Mouse (Mus musculus) limb, embryonic 14.5 days (tissue): Measurements from ENCODE around the gene Meis3. TPM values are rescaled to one million over a fixed set of nuclear protein-coding genes. Genes with fewer than 3 reads are reported as not detected.

Source experiments
- ATAC-seq: fragments of 200-750 bp; cut with Nextera tagmentation; 2 replicates; pipeline ENCODE4 v1.8.0; 2017; ENCODE audit warnings: low read depth, moderate number of reproducible peaks, moderate TSS enrichment; ENCODE audit not compliant: low FRiP score
- DNase-seq: peaks from one replicate; pipeline ENCODE4 v3.0.0-alpha.2; 2015; ENCODE audit warnings: low spot score
- H3K27ac ChIP-seq: fragments of 300-500 bp; sonication (generic); replicated peaks from 2 replicates; pipeline ENCODE4 v1.5.1; 2014; ENCODE audit warnings: low read depth, mild to moderate bottlenecking, low read length, moderate library complexity, mixed read lengths
- H3K27me3 ChIP-seq: fragments of 300-500 bp; sonication (generic); 2 replicates; pipeline ENCODE4 v1.6.1; 2014; ENCODE audit warnings: low read length, mixed read lengths; ENCODE audit not compliant: control insufficient read depth, insufficient read depth
- H3K36me3 ChIP-seq: fragments of 300-500 bp; sonication (generic); 2 replicates; pipeline ENCODE4 v1.6.1; 2014; ENCODE audit warnings: mild to moderate bottlenecking, low read length, moderate library complexity, mixed read lengths; ENCODE audit not compliant: control insufficient read depth, insufficient read depth
- H3K4me1 ChIP-seq: fragments of 300-500 bp; sonication (generic); 2 replicates; pipeline ENCODE4 v1.6.1; 2014; ENCODE audit warnings: antibody characterized with exemption, low read length, mixed read lengths; ENCODE audit not compliant: control insufficient read depth, insufficient read depth
- H3K4me2 ChIP-seq: fragments of 300-500 bp; sonication (generic); replicated peaks from 2 replicates; pipeline ENCODE4 v1.6.1; 2014; ENCODE audit warnings: low read depth, mild to moderate bottlenecking, low read length, moderate library complexity; ENCODE audit not compliant: severe bottlenecking
- H3K4me3 ChIP-seq: fragments of 300-500 bp; sonication (generic); replicated peaks from 2 replicates; pipeline ENCODE4 v1.5.1; 2014; ENCODE audit warnings: low read length
- H3K9ac ChIP-seq: fragments of 300-500 bp; sonication (generic); 2 replicates; pipeline ENCODE4 v1.6.1; 2014; ENCODE audit warnings: mild to moderate bottlenecking, low read depth, low read length, moderate library complexity; ENCODE audit not compliant: severe bottlenecking
- H3K9me3 ChIP-seq: fragments of 300-500 bp; sonication (generic); 2 replicates; pipeline ENCODE4 v1.6.1; 2016; ENCODE audit warnings: low read length; ENCODE audit not compliant: control insufficient read depth
- POLR2A ChIP-seq: fragments of 200-500 bp; IDR thresholded peaks from 2 replicates; pipeline ENCODE4 v1.8.0; 2012; ENCODE audit warnings: inconsistent platforms, mild to moderate bottlenecking, moderate library complexity, borderline replicate concordance; ENCODE audit not compliant: insufficient read depth, insufficient read length; ENCODE audit errors: extremely low read depth
- WGBS: fragments of 180-500 bp; shearing (Covaris S2); extraction: QIAGEN DNeasy Blood & Tissue Kit; methylation state at CpG from one replicate; pipeline ENCODE4 v1.1.7; 2014; 5-methylcytosine and 5-hydroxymethylcytosine counted together
- polyA plus RNA-seq, 2 experiments: library from polyadenylated mRNA; depleted of rRNA in 1 of 2; stranded (reverse) in 1 of 2; unstranded in 1 of 2; fragments of >200 nt; fragmentation: Nextera tagmentation in 1 of 2; extraction: Ambion mirVana in 1 of 2; gene quantifications; 2 replicates each; pipeline versions ENCODE4 v1.2.1 to v1.2.3; 2012 to 2014

The Meis3 gene
- polyA plus RNA-seq, 2 experiments: 15.1 to 29.3 TPM

DNA sequence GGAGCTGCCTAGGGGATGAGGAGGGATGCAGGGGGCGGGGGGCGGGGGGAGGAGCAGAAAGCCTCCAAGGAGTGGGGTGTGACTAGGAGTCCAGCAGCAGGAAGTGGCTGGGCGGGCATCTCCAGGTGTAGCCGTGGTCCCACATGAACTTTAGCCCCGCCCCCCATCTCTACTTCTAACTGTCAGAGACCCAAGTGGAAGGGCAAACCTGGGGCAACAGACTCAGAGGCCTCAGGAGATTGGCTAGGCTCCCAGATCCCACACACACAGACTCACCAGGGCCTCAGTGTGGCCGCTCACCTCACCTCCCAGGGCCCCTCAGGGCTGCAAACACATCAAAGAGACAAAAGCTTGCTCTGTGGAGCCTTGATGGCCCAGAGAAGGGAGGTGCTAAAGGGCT lies 21.7 kb downstream of the Meis3 start:
- ATAC-seq: no peak
- H3K27me3 ChIP-seq: no peaks in the 10 kb centered on the region
- no peak overlapping the region for H3K27ac ChIP-seq
- H3K4me2 ChIP-seq: no peak overlapping the region
- no peaks in the 10 kb centered on the region for H3K4me1 ChIP-seq
- peaks cover 40% of the 10 kb centered on the region for H3K36me3 ChIP-seq
- no peak for DNase-seq
- H3K9me3 ChIP-seq: no peaks in the 10 kb centered on the region
- TF ChIP-seq POLR2A: no peak
- no peak overlapping the region for H3K9ac ChIP-seq
- H3K4me3 ChIP-seq: no peak overlapping the region
- 45% methylated on average over 4 of the region's 6 CpGs for WGBS

DNA sequence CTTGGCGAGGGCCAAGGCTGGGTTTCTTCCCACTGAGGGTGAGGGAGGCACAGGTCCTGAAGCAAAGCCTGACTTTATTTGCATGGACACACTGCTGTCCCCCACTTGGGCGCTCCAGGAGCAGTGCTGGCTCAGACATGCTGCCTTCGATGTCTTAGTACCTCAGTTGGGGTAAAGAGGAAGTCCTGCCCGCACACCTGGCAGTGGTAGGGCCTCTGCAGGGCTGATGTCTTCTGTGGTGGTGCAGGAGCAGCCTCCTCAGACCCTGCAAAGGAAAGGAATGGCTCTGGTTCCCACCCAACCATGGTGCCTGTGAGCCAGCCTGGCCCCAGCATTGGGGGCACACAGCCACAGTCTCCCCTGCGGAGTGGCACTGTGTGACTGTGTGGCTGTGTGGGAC lies 22.3 kb downstream of the Meis3 start:
- 63% methylated on average over 5 of the region's 5 CpGs for WGBS

DNA sequence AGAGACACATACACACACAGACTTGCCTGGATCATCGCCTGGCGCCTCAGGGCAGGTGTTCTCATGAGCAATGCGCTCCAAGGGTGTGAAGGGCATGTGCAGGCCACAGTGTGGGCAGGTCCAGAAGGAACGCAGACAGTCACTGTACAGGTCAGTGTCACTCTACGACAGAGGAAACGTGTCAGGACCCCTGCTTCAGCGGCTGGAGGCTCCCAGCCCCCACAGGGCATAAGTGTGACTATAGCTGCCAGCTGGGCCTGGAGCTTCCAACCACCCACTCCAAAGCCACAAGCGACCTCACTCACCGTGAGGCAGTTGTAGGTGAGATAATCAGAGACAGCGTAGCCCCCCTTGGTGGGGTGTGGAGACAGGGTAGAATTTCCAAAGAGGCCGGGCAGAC lies 23.6 kb downstream of the Meis3 start:
- WGBS: 81% methylated on average over 11 of the region's 11 CpGs
- H3K9me3 ChIP-seq: no peaks in the 10 kb centered on the region
- no peak for DNase-seq
- no peak overlapping the region for H3K4me3 ChIP-seq
- H3K27ac ChIP-seq: no peak overlapping the region
- ATAC-seq: no peak
- no peaks in the 10 kb centered on the region for H3K4me1 ChIP-seq
- H3K36me3 ChIP-seq: peaks cover 60% of the 10 kb centered on the region
- no peak overlapping the region for H3K4me2 ChIP-seq
- no peaks in the 10 kb centered on the region for H3K27me3 ChIP-seq
- no peak overlapping the region for H3K9ac ChIP-seq
- no peak for TF ChIP-seq POLR2A

More for the DNA sequence above, 22.3 kb downstream of the Meis3 start:
- Histone ChIP-seq H3K4me2 (no peak overlapping the region), H3K4me1 (no peaks in the 10 kb centered on the region), H3K27ac (no peak overlapping the region), H3K36me3 (peaks cover 46% of the 10 kb centered on the region), H3K9ac (no peak overlapping the region), H3K27me3 (no peaks in the 10 kb centered on the region), H3K9me3 (no peaks in the 10 kb centered on the region), H3K4me3 (no peak overlapping the region)
- TF ChIP-seq POLR2A: no peak
- DNase-seq (no peak), ATAC-seq (no peak)

DNA sequence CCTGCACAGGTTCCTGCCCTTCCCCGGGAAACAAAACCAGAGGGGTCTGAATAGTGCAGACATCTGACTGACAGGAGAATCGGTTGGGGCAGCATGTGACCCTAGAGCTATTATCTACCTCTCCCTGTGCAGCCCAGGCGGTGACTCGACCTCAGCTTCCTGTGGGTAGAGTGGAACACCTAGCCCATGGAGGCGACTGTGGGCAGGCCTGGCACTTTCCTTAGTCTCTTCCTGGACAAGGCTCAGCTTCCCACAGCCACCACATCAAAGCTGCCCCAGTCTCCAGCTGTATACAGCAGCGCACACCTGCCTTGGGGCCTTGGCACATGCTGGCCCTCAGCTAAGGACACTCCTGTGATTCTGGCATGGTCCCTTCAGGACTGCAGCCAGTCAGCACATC lies 26.2 kb downstream of the Meis3 start:
- no peak for TF ChIP-seq POLR2A
- WGBS: 82% methylated on average over 6 of the region's 6 CpGs
- no peak for DNase-seq
- H3K4me3 ChIP-seq: no peak overlapping the region
- no peak for ATAC-seq
- no peak overlapping the region for H3K4me2 ChIP-seq
- no peaks in the 10 kb centered on the region for H3K27me3 ChIP-seq
- H3K27ac ChIP-seq: no peak overlapping the region
- H3K9ac ChIP-seq: no peak overlapping the region
- H3K36me3 ChIP-seq: peaks cover 83% of the 10 kb centered on the region
- H3K9me3 ChIP-seq: no peaks in the 10 kb centered on the region
- no peaks in the 10 kb centered on the region for H3K4me1 ChIP-seq

DNA sequence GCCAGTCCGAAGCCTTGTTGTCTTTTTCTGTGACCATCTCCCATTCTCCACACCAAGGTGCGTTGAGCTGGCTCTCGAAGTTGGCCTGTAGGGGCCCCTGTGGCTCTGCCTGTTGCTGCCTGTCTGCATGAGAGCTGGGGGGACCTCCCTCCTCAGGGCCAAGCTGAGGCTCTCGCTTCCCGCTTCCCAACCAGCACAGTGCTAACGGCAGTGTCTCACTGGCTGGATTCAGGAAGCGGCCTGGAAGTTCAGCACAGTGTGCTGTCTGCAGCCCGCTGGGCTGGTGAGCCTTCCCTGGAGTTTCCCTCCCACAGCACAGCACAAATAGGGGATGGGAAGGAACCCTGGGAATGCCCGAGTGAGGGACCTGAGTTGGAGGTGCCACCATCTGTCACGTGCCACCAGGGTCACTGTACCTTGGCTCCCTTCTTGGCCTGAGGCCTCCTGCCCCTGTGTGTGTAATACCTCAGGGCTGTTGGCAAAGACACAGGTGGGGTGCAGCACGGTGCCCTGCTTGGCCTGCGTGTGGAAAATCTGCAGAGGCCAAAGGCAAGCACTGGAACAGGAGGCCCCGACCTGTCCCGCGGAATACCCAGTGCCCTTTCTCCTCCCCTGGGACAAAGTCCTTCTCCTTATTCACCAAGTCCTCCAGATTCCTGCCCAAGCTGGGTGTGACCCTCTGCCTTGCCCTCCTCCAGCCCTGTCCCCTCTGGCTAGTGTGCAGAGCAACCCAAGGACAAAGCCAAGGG lies 28.0 kb downstream of the Meis3 start:
- no peak overlapping the region for H3K4me2 ChIP-seq
- no peak overlapping the region for H3K4me3 ChIP-seq
- no peak overlapping the region for H3K9ac ChIP-seq
- no peak for ATAC-seq
- H3K27ac ChIP-seq: no peak overlapping the region
- no peak for DNase-seq
- H3K4me1 ChIP-seq: no peaks in the 10 kb centered on the region
- H3K27me3 ChIP-seq: no peaks in the 10 kb centered on the region
- 85% methylated on average over 15 of the region's 15 CpGs for WGBS
- TF ChIP-seq POLR2A: no peak
- H3K36me3 ChIP-seq: peaks cover 83% of the 10 kb centered on the region
- no peaks in the 10 kb centered on the region for H3K9me3 ChIP-seq
